Mouse (Mus musculus) frontal cortex, adult (tissue): ENCODE measurements at regions not wholly inside any gene's neighbourhood (a gene's known extent, or its start where the extent isn't known, plus 50 kb on each side); places are given as distances from the start of the nearest gene placed in this dataset.

ENCODE experiments used
- ATAC-seq: cut with Nextera tagmentation; 2 replicates; pipeline ENCODE4 v1.9.2; 2017; ENCODE audit warnings: mild to moderate bottlenecking, moderate library complexity, mixed read lengths; ENCODE audit not compliant: low TSS enrichment

DNA sequence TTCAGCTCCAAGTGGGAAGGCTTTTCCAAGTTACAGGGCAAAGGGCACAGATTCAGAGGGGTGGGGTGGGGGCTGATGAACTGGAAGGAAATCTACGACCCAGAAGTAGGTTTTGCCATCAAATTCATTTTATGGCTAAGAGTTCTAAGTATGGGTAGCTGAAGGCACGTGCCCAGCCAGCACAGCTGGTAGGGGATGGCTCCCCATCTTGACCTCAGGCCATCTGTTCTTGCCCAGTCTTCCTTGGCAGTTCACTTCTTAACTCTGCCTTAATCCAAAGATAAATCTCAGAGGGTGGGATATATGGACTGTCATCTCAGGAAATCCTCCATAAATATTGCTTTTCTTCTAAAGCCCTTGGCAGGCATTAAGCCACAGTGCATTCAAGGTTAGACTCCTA, 238.3 kb downstream of the H2al1j start:
- no peak for ATAC-seq

DNA sequence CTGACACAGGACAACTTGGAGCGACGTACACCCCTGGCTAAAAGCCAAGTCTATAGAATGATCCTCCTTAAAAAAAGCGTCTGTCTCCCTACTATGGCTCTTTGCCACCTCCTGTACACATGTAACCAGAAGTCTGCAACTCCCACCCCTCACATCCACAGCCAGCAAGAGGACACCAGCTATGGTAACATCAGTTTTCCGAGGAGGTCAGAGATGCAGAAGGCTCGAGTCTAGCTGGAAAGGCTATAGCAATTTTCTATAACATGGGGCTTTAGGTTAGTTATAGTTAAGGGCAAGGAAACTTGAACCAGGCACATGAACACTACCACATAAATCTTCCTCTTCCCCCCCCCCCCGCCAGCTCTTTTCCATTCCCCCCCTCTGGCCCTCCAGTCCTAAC, 240.2 kb downstream of the H2al1j start:
- ATAC-seq, result no peak

DNA sequence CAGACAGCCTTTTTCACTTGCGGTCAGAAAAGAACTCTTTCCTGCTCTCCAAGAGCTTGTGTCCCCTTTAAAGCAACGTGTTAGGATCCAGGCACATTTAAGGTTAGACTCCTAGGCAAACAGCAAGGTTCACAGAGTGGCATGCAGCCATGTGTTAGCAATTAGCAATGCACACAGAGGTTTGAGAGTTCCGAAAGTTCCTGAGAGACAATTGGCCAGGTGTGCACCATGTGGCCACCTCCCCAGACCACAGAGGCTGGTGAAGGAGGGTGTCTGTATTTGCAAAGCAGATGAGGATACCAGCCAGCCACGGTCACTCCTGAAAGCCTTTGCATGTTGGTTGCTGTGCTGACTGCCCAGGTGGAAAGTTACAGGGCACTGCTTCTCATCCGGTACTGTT, 240.6 kb downstream of the H2al1j start:
- ATAC-seq, result no peak

DNA sequence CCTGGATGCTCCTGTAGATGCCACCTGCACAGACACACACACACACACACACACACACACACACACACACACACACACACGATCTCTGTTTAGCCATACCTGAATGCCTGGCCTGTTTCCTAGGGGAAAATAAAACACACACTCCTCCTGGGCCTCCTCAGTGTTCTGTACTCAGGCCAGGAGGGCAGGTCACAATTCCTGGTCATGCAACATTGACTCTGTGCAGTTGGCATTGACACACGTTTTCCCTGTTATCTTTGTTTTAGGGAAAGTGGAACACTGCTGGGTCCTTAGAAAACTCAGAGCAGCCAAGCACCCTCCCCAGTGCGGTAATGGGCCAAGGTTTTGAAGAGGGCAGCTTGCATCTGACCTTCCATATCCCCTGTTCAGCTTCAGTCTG, 246.7 kb downstream of the H2al1j start:
- ATAC-seq, result no peak

DNA sequence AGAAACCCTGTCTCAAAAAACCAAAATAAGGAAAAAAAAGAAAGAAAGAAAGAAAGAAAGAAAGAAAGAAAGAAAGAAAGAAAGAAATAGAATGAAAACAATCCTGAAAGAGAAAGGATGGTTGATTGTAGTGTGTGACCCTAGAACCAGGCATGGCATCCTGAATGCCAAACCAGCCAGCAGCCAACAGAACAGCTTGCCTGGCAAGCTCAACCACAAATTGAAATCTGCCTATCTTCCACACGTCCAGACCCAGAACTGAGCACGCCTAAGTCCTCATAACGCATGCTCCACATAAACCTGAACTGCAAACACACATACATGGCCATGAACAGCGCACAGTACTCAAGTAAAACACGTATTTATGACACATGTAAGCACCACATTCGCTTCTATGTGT, 247.9 kb downstream of the H2al1j start:
- ATAC-seq, result no peak

DNA sequence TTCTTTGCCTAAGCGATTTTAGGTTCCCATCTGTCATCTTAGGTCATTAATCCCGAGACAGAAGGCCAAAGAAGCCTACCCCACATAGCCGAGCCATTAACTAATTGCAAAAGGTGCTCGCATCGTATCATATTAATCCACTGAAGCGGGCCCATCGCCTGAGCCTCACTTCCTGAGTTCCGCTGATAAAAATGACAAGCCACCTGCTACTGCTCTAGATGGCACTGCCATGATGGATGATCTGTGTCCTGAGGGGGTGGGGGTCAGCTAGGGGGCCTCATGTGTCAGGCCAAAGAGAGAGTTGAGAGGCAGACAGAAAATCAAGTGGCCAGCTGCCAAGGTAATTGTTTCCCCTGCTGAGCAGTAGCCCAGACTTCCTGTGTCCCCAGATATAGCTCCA, 248.7 kb downstream of the H2al1j start:
- ATAC-seq, result no peak

DNA sequence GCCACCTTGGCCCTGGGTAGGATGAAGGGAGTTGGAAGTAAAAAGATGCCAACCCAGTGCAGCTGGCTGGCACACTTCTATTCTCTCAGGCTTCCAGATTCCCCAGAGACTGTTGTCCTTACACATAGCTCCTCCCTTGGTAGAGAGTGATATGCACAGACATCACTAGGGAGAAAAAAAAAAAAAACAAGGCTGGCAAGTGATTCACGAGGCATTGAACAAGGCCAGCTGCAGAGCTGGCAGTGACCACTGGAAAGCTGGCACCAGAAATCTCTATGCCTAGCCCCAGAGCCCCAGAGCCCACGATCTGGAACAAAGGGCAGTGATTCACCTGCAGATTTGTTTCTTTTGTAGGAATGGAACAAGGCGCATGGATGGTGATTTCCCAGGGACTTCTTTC, 249.7 kb downstream of the H2al1j start:
- peak; percentile 50; the same call in 1 of the 2 replicates for ATAC-seq

DNA sequence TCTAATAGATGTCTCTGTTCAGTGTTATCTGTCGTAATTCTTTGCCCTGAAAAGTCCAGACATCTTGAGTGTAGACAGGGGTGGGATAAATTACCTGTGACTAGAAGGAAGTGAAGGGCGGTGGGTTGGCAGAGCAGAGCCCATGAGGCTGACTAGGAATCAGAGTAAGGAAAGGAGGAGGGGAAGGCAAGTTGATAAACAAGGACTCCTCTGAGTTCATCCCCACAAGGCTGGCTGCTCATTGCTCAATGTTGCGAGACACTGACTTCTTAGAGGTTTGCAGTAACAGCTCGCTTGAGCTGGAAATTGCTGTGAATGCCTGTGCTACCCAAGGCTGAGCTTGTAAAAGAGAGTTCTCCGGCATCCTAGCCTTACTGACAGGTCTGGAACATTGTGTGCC, 257.7 kb downstream of the H2al1j start:
- ATAC-seq, result no peak

DNA sequence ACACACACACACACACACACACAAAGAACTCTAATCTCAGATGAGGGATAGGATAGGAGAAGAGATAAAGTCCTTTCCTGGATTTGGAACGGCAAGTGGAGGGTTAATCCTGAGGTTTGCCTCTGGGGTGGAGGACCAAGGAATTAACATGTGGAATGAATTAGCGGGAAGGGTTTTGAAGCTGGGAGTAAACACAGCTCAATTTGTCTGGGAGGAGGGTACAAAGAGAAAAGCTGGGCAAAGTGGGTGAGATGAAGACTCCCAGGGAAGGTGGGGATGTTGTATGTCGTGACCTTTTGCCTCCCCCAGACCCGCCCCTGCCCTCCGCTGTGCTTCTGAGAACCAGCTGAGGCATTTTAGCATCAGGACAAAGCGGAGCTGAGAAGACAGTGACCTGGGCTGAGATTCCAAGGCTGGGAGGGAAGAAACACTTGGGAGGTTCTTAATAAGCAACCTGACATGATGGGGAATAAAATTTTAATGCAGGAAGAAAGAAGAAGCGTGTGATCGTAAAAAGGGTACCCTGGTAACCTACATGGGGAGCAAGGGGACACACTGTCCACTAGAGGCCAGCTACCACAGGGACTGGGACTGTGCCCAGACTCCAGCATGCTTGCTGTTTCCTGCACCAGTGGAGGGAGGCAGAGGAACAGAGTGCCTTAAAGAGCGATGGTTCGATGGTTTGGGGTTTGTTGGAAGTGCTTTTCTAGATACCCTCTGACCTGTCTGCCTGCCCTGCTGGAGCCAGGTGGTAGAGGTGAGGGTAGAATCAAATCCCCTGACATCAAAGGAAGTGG, 264.0 kb downstream of the H2al1j start:
- ATAC-seq, result no peak

DNA sequence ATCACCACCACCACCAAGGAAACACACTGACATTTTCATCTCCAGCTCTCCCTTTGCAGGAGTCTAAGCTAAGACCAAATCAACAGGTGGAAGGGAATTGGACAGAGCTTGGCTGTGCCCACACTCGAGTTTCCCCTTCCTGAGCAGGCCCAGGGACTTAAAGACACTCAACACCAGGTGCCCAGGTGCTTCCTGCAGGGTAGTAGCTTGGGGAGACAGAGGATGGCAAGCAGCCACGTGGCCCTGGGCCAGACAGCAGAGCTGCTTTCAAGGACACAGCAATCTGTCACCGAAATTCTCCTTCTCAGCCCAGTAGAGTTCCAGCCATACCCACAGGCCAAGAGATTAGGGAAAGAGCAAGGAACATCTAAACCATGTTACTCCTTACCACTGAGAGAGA, 266.9 kb downstream of the H2al1j start:
- ATAC-seq, result no peak

DNA sequence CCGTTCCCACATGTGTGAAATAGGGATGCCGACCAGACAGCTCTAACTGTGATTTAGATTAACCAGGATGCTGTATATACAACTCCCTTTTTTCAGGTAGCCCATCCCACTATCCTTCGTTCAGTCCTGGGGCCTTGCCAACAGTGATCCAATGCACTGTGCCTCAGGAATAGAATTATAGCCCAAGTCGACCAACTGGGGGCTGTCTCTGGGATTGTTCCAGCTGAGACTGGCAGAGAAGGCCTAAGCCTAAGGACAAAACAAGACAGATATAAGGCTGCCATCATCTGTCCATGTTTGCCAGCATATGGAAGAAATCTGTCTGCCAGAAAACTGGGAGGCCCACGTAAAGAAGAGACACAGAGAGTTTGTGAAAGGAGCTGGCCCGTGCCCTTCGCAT, 269.9 kb downstream of the H2al1j start:
- ATAC-seq, result peak; percentile 50

DNA sequence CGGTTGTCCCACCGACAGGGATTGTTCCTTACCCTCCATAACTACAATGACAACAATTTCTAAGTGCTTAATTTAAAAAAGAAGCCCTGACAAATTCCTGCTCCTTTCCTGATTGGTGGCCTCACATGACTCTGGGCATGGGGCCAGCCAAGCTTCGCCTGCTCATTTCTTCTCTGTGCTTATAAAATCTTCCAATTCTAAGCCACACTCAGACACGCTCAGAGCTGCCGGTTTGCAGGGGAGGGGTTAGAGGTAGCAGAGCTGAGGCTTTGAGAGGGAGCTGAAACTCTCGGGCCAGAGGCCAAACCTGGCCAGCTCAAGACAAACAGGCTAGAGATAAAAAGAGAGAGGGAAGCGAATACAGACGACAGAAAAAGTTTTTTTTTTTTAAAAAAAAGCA, 286.6 kb downstream of the H2al1j start:
- no peak for ATAC-seq

DNA sequence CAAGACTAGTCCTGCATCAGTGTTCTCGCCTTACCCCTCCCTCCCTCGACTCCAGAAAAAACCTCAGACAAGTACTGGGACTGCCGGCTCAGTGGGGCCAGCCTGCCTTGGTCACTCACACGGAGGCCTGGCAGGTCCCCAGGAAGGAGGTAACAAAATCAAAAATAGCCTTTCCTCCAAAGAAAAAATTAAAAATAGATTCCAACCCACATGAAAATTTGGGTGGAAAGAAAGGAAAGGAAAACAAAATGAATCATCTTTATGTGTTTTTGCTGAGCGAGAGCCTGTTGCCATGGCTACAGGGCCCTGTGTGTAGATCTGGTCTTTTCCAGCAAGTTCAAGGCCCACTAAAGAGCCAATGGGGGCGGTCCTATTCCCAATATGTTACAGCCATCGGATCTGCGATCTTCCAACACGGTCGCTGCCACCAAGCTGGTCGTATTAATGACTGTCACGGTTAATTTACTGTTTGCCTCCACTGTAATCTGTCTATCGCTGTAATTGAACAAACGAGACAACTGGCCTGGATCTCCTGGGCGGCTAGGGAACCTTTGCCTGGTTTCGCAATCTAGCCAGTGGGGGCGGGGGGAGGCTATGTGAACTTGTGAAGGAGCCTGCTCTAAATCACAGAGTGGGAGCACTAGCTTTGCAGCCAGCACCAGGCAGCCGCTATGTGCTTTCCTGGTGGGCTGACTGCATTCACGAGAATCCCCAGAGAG, 293.6 kb downstream of the H2al1j start:
- peak; percentile 90 for ATAC-seq

DNA sequence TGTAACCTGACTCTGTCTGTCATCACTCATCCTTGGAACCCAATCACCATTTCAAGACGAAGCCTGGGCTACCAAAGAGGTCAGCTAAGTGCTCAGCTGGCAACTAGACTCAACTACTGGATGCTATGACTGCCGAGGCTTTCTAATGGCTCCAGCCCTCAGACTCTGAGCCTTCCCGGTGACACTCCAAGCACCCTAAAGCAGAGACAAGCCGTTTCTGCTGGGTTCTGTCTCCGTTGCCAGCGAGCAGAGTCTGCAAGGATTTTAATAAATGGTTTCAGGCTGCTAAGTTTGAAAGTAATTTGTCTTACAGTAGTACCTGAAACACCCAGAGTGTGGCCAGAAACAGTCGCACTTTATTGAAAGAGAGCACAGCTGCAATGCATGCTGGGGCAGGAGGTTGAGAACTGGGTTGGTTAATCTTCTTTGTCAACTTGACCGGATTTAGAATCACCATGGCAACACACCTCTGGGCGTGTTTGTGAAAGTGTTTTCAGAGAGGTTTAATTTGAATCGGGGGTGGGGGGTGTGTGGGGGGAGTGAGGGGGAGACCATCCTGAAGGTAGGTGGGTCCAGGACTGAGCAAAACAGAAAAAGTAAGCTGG, 298.8 kb downstream of the H2al1j start:
- ATAC-seq, result no peak

DNA sequence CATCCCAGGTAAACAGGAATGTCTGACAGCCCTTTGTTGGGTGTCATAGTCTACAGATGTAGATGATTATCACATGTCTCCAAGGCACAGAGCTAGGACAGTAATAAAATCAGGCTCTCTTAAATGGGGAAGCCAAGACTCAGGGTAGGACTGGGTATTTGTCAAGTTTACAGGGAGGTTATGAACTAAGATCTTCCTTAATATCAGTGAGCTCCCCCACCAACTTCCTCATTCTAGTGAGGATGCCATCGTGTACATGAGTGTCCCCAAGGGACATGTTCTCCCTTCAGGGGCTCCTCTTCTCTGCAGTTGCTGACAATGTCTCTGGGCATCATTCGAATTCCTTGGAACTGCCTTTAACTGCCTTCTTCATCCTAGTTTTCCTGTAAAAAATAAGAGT, 301.7 kb downstream of the H2al1j start:
- ATAC-seq, result no peak

DNA sequence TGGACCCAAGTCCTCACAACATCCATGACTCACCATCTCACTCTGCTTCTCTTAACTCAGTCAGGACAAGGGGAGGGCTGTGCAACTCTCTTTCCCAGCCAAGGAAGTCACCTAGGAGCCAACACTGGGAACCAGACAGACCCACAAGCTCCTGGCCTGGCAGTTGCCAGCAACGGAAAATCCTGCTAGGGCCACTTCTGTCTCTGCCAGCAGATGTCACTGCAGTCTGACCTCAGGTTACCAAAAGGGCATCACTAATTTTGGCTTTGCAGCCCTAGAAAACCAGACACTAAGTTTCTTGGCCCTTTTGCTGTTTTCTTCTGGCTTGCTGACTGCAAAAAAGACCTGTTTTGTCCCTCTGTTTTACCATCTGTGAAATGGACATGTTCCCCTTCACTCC, 302.3 kb downstream of the H2al1j start:
- ATAC-seq, result no peak

DNA sequence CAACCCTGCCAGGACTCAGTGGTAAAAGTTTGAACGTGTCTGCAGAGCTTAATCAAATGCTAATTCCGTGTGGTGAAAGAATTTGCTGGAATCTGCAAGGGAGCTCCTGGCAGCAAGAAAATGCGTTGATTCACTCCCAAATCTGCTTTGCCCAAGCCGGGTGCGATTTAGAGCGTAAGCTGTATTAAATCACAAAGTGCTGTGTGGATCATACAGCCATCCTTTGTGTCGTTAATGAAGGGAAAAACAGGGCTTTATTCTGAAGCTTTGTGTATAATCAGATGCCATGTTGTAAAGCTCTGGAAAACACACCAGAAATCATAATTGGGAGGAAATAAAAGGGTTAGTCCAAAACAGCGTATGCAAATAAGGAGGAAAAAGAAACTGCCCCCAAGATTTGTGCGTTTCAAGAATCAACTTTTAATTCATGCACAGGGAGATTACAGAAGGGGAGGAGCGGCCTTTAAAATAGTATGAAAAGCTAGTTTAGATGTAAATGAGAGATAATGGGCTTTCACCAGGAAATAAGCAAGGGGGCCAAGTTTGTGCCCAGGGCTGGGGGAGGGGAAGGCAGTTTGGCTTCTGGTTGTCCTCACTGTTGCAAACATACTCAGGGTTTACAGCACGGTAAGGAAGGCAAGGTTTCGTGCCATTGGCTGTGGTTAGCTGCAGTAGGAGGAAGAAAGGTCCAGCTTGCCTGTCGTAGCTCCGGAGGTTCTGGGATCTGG, 303.7 kb downstream of the H2al1j start:
- peak; percentile 38; the same call in 1 of the 2 replicates for ATAC-seq

DNA sequence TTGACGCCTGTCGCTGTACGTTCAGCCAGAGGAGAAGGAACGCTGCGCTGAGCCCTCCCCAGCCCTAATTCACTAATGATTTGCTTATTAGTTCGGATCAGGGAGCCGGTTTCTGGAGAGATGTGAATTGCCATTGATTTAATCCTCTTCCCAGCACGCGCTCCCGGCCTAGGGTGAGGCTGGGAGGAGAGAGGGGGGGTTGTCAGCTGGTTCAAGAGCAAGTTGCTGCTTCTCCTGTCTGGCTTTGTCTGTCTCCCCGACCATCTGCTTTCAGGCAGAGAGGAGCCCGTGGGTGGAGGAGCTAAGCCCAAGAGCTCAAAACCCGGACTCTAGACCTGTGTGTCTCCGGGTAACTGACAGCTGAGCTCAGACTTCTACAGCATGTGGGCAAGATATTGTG, 304.4 kb downstream of the H2al1j start:
- ATAC-seq, result peak; percentile 77

DNA sequence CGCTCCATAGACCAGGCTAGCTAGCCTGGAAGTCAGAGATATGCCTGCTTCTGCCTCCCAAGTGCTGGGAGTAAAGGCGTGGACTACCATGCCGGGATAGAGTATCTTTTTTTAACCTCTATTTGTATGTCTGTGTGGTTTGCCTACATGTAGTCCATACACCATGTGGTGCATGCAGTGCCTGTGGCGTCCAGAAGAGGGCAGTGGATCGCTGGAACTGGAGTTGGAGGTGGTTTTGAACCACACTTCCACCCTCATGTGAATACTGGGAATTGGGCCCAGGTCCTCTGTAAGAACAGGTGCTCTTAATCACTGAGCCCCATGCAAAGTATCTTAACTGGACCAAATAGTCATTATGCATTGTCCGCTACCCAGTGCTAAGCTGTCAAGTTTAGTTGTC, 306.2 kb downstream of the H2al1j start:
- no peak for ATAC-seq

DNA sequence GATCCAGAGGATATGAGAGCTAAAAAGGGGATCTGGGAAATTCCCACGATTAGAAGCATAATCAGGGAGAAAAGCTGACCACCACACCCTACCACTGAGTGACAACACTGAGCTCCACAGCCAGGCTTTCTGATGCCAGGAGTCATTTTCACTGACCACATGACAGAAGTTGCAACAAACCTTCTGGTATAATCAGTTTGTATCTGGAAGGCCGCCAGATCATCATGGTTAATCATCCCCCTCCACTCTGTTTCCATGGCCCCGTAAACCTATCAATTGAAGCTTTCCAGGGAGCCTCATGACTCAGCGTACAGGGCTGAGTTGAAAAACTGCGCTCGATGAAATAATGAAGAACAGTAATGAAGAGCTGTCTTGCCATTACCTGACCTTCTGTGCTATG, 316.9 kb downstream of the H2al1j start:
- no peak for ATAC-seq

DNA sequence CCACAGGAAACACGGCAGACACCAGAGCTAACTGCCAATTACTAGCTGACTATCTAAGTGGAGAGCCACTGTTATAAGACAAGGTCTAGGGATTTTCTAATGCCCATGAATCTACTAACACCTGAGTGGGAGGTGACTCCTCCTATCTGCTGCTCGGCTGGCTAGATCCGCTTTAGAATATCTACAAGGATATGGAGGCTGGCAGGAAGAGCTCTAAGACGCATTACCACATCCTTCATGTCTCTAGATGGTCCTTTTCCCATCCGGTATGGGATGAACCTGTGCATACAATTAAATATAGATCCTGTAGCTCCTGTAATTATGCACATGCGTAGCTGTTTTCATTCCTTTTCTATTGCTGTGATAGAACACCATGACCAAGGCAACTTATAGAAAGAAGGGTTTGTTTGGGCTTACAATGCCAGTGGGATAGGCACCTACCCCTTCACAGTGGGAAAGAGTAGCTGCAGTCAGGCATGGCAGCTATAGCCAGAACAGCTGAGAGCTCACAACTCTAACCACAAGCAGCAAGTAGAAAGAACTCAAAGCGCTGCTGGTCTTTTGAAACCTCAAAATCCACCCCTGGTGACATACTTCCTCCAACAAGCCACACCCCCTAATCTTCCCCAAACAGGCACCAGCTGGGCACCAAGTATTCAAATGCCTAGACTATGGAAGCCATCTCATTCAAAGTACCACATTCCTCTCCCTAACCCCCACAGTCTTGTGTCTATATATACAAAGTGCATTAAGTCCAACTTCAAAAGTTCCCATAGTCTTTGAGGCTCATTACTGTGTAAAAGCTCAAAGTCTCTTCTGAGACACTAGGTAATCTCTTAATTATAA, 319.3 kb downstream of the H2al1j start:
- ATAC-seq, result no peak

DNA sequence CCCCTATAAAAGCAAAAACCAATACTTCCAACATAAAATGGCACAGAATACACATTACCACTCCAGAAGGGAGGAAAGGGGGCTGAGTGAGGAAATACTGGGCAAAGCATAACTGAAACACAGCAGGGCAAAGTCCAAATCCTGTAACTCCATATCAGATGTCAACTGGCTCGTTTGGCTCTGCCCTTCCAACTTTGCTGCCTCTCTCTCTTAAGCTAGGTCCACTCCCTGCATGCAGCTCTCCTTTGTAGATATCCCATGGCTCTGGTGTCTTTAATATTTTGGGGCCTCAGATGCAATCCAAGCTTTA, 319.9 kb downstream of the H2al1j start:
- no peak for ATAC-seq
